Mouse (Mus musculus) hindbrain, embryonic 16.5 days (tissue): ENCODE results near the gene Zfp287. TPM values are rescaled to one million over a fixed set of nuclear protein-coding genes. Genes with fewer than 3 reads are reported as not detected.

Source experiments
- ATAC-seq: fragments of 200-750 bp; cut with Nextera tagmentation; 2 replicates; pipeline ENCODE4 v1.8.0; 2017; ENCODE audit warnings: moderate TSS enrichment, moderate library complexity
- H3K27ac ChIP-seq: fragments of 300-500 bp; sonication (generic); 2 replicates; pipeline ENCODE4 v1.5.1; 2014; ENCODE audit warnings: low read depth, mild to moderate bottlenecking, control low read depth, low read length, moderate library complexity
- H3K27me3 ChIP-seq: fragments of 300-500 bp; sonication (generic); replicated peaks from 2 replicates; pipeline ENCODE4 v1.6.1; 2014; ENCODE audit warnings: low read length; ENCODE audit not compliant: control insufficient read depth, insufficient read depth
- H3K36me3 ChIP-seq: fragments of 300-500 bp; sonication (generic); 2 replicates; pipeline ENCODE4 v1.6.1; 2014; ENCODE audit warnings: mild to moderate bottlenecking, low read length, moderate library complexity, mixed read lengths; ENCODE audit not compliant: control insufficient read depth, insufficient read depth
- H3K4me1 ChIP-seq: fragments of 300-500 bp; sonication (generic); 2 replicates; pipeline ENCODE4 v1.6.1; 2014; ENCODE audit warnings: low read depth, low read length; ENCODE audit not compliant: control insufficient read depth, insufficient read depth
- H3K4me2 ChIP-seq: fragments of 300-500 bp; sonication (generic); 2 replicates; pipeline ENCODE4 v1.6.1; 2014; ENCODE audit warnings: mild to moderate bottlenecking, low read length, control low read depth, moderate library complexity
- H3K4me3 ChIP-seq: fragments of 300-500 bp; sonication (generic); 2 replicates; pipeline ENCODE4 v1.5.1; 2014; ENCODE audit warnings: mild to moderate bottlenecking, low read length, control low read depth, moderate library complexity
- H3K9ac ChIP-seq: fragments of 300-500 bp; sonication (generic); 2 replicates; pipeline ENCODE4 v1.6.1; 2014; ENCODE audit warnings: low read depth, mild to moderate bottlenecking, control low read depth, low read length, moderate library complexity
- H3K9me3 ChIP-seq: fragments of 300-500 bp; sonication (generic); 2 replicates; pipeline ENCODE4 v1.6.1; 2014; ENCODE audit warnings: mild to moderate bottlenecking, low read length, moderate library complexity; ENCODE audit not compliant: control insufficient read depth
- WGBS: fragments of 180-500 bp; shearing (Covaris S2); extraction: QIAGEN DNeasy Blood & Tissue Kit; methylation state at CpG from one replicate; pipeline ENCODE4 v1.1.7; 2014; 5-methylcytosine and 5-hydroxymethylcytosine counted together
- polyA plus RNA-seq: library from polyadenylated mRNA; unstranded; fragments of >200 nt; fragmentation: Nextera tagmentation; extraction: Ambion mirVana; gene quantifications from 2 replicates; pipeline ENCODE4 v1.2.1, GENCODE M21; 2015

Zfp287 gene
- polyA plus RNA-seq, 1 experiment from 2014 or later: 18.5 TPM

GRCm38 (mm10) chr11:62728276-62728675, 3.4 kb downstream of the Zfp287 start:
- H3K4me2 ChIP-seq: no peak overlapping the region
- 96% methylated on average over 8 of the region's 8 CpGs for WGBS
- no peak overlapping the region for H3K9ac ChIP-seq
- peaks cover 14% of the 10 kb centered on the region for H3K4me1 ChIP-seq
- no peak overlapping the region for H3K27ac ChIP-seq
- no peaks in the 10 kb centered on the region for H3K27me3 ChIP-seq
- peaks cover 17% of the 10 kb centered on the region for H3K36me3 ChIP-seq
- no peaks in the 10 kb centered on the region for H3K9me3 ChIP-seq
- no peak for ATAC-seq
- H3K4me3 ChIP-seq: no peak overlapping the region

GRCm38 (mm10) chr11:62710657-62711056, 21.0 kb downstream of the Zfp287 start:
- Histone ChIP-seq H3K27me3 (no peaks in the 10 kb centered on the region), H3K4me3 (no peak overlapping the region), H3K9ac (no peak overlapping the region), H3K27ac (no peak overlapping the region), H3K4me2 (no peak overlapping the region), H3K36me3 (peaks cover 36% of the 10 kb centered on the region), H3K4me1 (no peaks in the 10 kb centered on the region), H3K9me3 (no peaks in the 10 kb centered on the region)
- ATAC-seq: no peak
- 81% methylated on average over 5 of the region's 5 CpGs for WGBS

GRCm38 (mm10) chr11:62708252-62708651, 23.5 kb downstream of the Zfp287 start:
- Histone ChIP-seq H3K9ac (no peak overlapping the region), H3K27me3 (no peaks in the 10 kb centered on the region), H3K9me3 (no peaks in the 10 kb centered on the region), H3K4me1 (no peaks in the 10 kb centered on the region), H3K36me3 (peaks cover 18% of the 10 kb centered on the region), H3K27ac (no peak overlapping the region), H3K4me3 (no peak overlapping the region), H3K4me2 (no peak overlapping the region)
- WGBS: 86% methylated on average over 7 of the region's 7 CpGs
- ATAC-seq: no peak

- H3K27me3 ChIP-seq: no peaks in the 10 kb centered on the region
- no peaks in the 10 kb centered on the region for H3K9me3 ChIP-seq
- no peak for ATAC-seq
- no peak overlapping the region for H3K4me3 ChIP-seq
- H3K27ac ChIP-seq: no peak overlapping the region
- no peak overlapping the region for H3K9ac ChIP-seq
- 0 out of 2 replicates have a peak, but pooled peaks cover 6% of the 10 kb centered on the region for H3K36me3 ChIP-seq
- no peaks in the 10 kb centered on the region for H3K4me1 ChIP-seq
- WGBS: 84% methylated on average over 2 of the region's 2 CpGs
- no peak overlapping the region for H3K4me2 ChIP-seq
These were observed 25.6 kb downstream of the Zfp287 start for GRCm38 (mm10) chr11:62706141-62706540.

- H3K9ac ChIP-seq: no peak overlapping the region
- no peaks in the 10 kb centered on the region for H3K27me3 ChIP-seq
- ATAC-seq: no peak
- H3K27ac ChIP-seq: no peak overlapping the region
- WGBS: 90% methylated on average over 1 of the region's 1 CpGs
- H3K4me3 ChIP-seq: no peak overlapping the region
- no peak overlapping the region for H3K4me2 ChIP-seq
- H3K36me3 ChIP-seq: no peaks in the 10 kb centered on the region
- H3K9me3 ChIP-seq: no peaks in the 10 kb centered on the region
- H3K4me1 ChIP-seq: no peaks in the 10 kb centered on the region
These were observed 30.5 kb downstream of the Zfp287 start for GRCm38 (mm10) chr11:62701218-62701617.

- no peak overlapping the region for H3K4me2 ChIP-seq
- no peak for ATAC-seq
- H3K36me3 ChIP-seq: no peaks in the 10 kb centered on the region
- no peaks in the 10 kb centered on the region for H3K27me3 ChIP-seq
- no peak overlapping the region for H3K27ac ChIP-seq
- no peak overlapping the region for H3K9ac ChIP-seq
- no peaks in the 10 kb centered on the region for H3K4me1 ChIP-seq
- WGBS: 71% methylated on average over 4 of the region's 4 CpGs
- H3K9me3 ChIP-seq: no peaks in the 10 kb centered on the region
- H3K4me3 ChIP-seq: no peak overlapping the region
These were observed 32.0 kb downstream of the Zfp287 start for GRCm38 (mm10) chr11:62699749-62700148.

GRCm38 (mm10) chr11:62695126-62695525, 36.6 kb downstream of the Zfp287 start:
- H3K36me3 ChIP-seq: no peaks in the 10 kb centered on the region
- no peak overlapping the region for H3K4me2 ChIP-seq
- no peak overlapping the region for H3K27ac ChIP-seq
- 96% methylated on average over 8 of the region's 8 CpGs for WGBS
- ATAC-seq: no peak
- no peaks in the 10 kb centered on the region for H3K9me3 ChIP-seq
- H3K4me1 ChIP-seq: no peaks in the 10 kb centered on the region
- no peak overlapping the region for H3K4me3 ChIP-seq
- no peaks in the 10 kb centered on the region for H3K27me3 ChIP-seq
- no peak overlapping the region for H3K9ac ChIP-seq

- ATAC-seq: peak; percentile 82
- no peaks in the 10 kb centered on the region for H3K4me1 ChIP-seq
- H3K36me3 ChIP-seq: no peaks in the 10 kb centered on the region
- H3K4me3 ChIP-seq: no peak overlapping the region
- no peaks in the 10 kb centered on the region for H3K27me3 ChIP-seq
- H3K27ac ChIP-seq: no peak overlapping the region
- no peak overlapping the region for H3K4me2 ChIP-seq
- H3K9ac ChIP-seq: no peak overlapping the region
- H3K9me3 ChIP-seq: no peaks in the 10 kb centered on the region
- WGBS: 23% methylated on average over 9 of the region's 11 CpGs
These were observed 38.2 kb downstream of the Zfp287 start for GRCm38 (mm10) chr11:62693299-62694184.

- ATAC-seq: no peak
- WGBS: 95% methylated on average over 3 of the region's 3 CpGs
- no peaks in the 10 kb centered on the region for H3K36me3 ChIP-seq
- no peak overlapping the region for H3K9ac ChIP-seq
- no peak overlapping the region for H3K27ac ChIP-seq
- no peaks in the 10 kb centered on the region for H3K27me3 ChIP-seq
- H3K9me3 ChIP-seq: no peaks in the 10 kb centered on the region
- H3K4me1 ChIP-seq: no peaks in the 10 kb centered on the region
- H3K4me3 ChIP-seq: no peak overlapping the region
- H3K4me2 ChIP-seq: no peak overlapping the region
These were observed 40.1 kb downstream of the Zfp287 start for GRCm38 (mm10) chr11:62691592-62691991.
